Mouse (Mus musculus) urinary bladder, adult 2 months (tissue): ENCODE data around the gene Cubn. TPM values are rescaled to one million over a fixed set of nuclear protein-coding genes. Genes with fewer than 3 reads are reported as not detected.

Experiments
- DNase-seq: peaks from one replicate; pipeline ENCODE4 v3.0.0; 2022; ENCODE audit warnings: low spot score
- polyA plus RNA-seq: library from polyadenylated mRNA; depleted of rRNA; stranded (reverse); fragments of >200 nt; gene quantifications from 2 replicates; pipeline ENCODE4 v1.2.3, GENCODE M21; 2012

The Cubn gene
- polyA plus RNA-seq, 1 experiment, result 0.07 TPM

DNA sequence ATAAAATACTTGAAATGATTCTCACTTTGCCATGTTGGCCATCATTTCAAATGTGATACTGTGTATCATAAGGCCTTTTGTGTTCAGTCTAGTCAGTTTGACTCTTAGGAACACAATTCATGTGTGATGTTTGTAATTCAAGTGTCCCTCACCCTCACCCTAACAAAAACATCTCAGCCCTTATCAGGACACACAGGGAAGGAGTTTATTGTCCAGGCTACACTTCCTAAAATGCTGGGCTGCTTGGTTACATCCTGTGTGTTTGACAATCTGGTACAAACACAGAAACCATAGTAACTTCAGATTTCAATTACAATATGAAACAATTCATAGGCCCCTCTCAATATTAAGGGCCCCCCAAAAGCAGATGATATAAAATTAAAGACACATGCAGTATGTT is 83.9 kb downstream of the Cubn start:
- DNase-seq, result no peak

DNA sequence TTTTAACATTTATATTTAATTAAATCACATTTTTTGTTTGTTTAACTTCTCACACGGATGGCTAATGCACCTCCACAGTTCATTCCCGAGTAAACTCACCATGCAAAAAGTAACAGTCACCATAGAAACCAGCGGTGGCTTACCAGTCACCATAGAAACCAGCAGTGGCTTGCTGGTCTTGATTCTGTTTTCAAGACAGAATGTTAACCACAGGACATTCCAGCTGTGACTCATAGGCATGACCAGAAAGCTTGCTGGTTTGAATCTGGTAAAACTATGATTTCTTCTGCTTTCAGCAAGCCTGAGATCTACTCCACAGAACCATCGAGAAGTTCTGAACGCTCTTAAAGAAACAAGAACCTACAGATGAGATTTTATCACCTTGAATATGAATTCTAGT is 84.3 kb downstream of the Cubn start:
- DNase-seq, result no peak

- no peak for DNase-seq
These were observed 86.5 kb downstream of the Cubn start for GRCm38 (mm10) chr2:13404986-13405678.

DNA sequence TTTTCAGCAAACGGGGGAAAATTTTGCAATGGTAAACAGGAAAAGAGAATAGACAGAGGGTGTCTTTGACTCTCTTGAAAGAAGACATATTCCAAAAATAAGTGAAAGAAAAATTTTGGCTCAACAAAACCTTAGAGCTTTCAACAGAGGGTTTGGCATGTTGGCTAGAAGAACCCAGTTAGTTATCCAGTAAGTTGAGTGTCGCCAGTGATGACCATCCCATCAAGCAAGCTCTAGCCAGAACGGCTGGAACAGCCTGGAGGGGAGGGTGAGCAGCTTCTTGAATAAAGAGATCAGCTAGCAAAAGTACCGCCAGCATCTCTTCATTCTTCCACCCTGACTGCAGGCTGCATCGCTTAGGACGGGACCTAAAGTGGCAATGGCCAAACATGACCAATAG is 90.8 kb downstream of the Cubn start:
- no peak for DNase-seq

GRCm38 (mm10) chr2:13399480-13400072 is 92.0 kb downstream of the Cubn start:
- no peak for DNase-seq

DNA sequence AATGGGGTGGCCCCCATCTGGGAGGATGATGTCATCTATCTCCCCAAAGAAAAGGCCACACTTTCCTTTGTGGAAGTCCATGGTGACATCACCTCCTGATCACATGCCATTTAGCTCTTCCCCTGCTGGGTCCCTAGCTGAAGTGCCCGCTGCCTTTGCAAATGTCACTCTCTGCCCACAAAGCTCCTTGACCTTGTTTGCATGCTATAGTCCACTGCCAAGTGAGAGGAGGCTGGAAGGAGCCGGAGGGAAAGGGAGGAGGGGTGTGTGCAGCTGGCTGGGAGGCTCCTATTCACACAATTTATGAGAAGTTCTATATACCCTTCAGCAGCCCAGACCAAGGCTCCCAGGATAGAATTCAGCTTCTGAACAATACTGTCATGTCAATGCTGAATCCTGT is 92.7 kb downstream of the Cubn start:
- no peak for DNase-seq

- no peak for DNase-seq
These were observed 93.1 kb downstream of the Cubn start for GRCm38 (mm10) chr2:13398551-13398950.

- DNase-seq, result no peak
These were observed 95.5 kb downstream of the Cubn start for GRCm38 (mm10) chr2:13396124-13396540.

GRCm38 (mm10) chr2:13391018-13391417 is 100.6 kb downstream of the Cubn start:
- no peak for DNase-seq

- DNase-seq, result no peak
These were observed 105.0 kb downstream of the Cubn start for GRCm38 (mm10) chr2:13386631-13387030.

DNA sequence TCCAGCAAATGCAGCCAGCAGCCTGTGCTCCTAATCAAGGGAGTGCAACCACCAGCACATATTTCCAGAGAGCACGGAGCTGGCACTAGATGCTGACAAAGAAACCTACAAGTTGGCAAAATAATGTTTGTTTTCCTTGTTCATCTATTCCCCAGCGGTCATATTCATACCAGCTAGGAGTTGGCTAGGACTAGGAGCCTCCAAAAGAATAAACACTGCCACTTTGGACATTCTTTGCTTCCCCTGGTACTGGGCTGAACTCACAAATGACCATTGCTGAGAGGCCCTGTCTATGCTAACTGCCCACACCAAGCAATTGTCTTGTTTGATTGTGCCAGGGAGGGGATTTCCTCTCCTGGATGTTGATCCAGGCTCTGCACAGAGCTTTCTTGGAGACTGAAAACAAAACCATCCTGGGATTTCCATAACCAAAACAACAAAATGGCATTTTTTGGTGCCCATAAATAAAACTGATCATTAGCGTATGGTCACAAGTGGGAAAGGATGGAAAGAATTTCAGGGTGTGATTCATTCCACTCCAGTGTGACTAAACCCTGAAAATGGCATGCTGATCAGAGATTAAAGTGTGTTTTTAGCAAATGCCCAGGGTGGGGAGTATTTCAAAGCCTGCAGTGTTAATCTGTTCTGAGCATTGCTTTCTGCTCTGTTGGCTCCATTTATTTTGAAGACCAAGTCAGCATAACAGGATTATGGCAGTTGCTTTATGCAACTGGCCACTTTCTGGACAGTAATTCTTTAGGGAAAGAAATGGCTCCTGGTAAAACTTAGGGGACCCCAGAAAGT is 105.9 kb downstream of the Cubn start:
- DNase-seq, result no peak

DNA sequence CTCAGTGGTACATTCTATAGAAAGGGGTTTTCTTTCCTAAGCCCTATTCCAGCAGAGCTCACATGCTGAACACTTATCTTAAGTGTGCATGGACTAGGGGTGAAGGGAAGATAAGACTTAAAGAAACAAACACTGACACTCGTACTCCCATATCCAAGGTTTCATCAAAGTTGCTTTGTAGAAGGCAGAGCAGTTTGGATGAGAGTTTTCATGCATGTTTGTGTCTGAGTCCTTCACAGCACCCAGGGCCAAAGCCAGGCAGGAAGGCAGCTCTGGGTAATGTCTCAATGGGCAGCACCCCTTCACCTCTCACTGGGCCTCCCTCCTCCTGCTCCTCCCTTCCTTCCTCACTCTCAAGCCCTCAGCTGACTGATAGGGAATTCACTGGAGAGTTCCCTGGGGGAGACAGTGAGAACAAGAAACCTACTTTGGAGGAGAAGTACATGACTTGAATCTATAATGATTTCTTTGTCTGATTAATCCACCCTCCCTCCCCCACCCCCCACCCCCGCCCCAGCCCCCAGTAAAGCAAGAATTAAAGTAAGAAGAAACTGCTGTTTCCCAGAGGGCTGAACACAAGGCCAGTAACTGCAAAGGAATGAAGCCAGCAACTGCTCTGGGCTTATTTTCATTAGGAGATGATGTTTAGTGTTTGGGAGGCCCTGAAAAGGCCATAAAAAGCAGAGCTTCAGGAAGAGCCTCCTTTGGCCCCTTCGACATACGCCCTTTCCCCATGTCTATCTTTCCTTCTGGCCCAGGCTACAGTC is 106.7 kb downstream of the Cubn start:
- no peak for DNase-seq

DNA sequence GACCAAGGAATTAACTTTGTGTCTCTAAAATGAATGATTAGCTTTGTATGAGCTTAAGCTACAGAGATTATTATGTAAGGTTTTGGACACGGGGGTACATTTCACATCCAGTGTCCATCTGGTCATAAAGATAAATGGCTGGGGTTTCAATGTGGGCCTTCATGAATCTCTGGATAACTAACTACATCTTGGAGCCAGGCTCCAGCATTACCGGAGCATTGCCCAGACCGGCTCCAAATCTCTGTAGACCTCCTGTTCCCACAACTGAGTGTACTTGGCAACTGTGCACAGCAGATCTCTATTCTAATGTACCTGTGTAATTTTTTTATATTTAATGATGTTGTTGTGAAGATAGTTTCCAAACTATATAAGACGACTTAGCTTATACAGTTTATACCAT is 115.4 kb downstream of the Cubn start:
- no peak for DNase-seq

DNA sequence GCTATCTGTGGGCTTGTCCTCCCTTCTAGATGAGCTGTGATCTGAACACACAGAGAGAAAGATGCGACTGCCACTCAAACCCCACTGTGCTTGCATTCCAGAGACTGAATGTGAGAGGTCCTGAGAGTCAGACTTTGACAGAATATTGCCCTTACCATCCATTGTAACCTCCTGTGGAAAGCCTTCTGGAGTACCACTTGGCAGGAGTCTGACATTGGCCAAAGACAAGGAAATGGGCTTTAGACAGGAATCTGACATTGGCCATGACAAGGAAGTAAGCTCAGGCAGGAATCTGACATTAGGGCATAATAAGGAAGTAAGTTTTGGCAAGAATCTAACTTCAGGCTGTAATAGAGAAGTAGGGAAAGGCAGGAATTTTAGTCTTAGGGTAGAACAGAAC is 118.3 kb downstream of the Cubn start:
- no peak for DNase-seq

- no peak for DNase-seq
These were observed 118.8 kb downstream of the Cubn start for GRCm38 (mm10) chr2:13372825-13373224.

DNA sequence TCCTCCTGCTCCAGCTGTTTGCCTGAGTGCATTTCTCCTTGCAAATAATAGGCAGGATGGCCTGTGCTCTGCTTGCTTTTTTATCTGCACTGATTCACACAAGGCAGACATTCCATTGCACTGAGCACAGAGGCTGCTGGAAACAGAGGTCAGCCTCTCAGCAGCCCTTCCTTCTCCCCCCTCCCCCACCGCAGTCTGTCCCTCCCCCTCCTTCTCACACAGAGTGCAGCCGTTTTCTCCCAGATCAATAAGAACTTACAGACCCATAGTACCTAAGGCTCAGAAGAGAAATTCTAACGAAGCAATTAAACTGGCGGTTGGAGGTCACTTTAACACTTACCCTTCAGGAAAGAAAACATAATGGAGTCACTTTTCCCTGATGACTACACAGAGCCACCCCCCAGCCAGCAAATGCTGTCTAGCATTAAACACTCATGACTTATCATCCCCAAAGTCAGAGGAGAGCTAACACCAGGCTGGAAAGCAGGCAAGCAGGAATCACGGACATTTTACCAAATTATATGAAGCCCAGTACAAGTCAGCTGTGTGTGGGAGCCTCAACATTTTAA is 119.3 kb downstream of the Cubn start:
- no peak for DNase-seq

DNA sequence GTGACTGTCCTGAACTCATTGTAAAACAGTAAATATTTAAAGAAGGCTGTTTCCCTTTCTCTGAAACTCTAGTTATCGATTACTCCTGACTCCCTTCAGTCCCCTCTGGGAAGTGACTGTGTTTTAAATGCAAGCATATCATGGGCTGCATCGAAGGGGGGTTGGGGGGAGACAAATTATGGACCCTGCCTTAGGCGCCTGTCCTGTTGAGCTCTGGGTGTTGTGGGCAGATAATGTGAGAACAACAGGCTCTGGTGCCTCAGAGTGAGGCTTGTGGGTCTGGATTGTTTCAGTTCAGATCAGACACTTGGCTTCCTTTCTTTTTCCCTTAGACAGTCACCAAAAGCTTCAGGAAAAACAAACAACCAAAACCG is 119.8 kb downstream of the Cubn start:
- DNase-seq, result no peak

- no peak for DNase-seq
These were observed 120.4 kb downstream of the Cubn start for GRCm38 (mm10) chr2:13371072-13371796.

GRCm38 (mm10) chr2:13370556-13370955 is 121.1 kb downstream of the Cubn start:
- no peak for DNase-seq

- DNase-seq, result no peak
These were observed 123.1 kb downstream of the Cubn start for GRCm38 (mm10) chr2:13368517-13368916.

- no peak for DNase-seq
These were observed 133.6 kb downstream of the Cubn start for GRCm38 (mm10) chr2:13357885-13358552.
